Mouse (Mus musculus) adrenal gland, adult 2 months (tissue): ENCODE measurements around the gene Tmem266. TPM values are rescaled to one million over a fixed set of nuclear protein-coding genes. Genes with fewer than 3 reads are reported as not detected.
A peak's percentile ranks its signal among the peaks of the same experiment; 100 is the strongest.

Experiments used
- DNase-seq: peaks from one replicate; pipeline ENCODE4 v3.0.0; 2021
- long read RNA-seq: library from polyadenylated mRNA; stranded (forward); transcript quantifications from one replicate; pipeline ENCODE4 v2.0.0, GENCODE M21; 2021
- polyA plus RNA-seq: library from polyadenylated mRNA; depleted of rRNA; stranded (reverse); fragments of >200 nt; gene quantifications from 2 replicates; pipeline ENCODE4 v1.2.3, GENCODE M21; 2012; rRNA removed
- total RNA-seq, 2 experiments: library from RNA; stranded (reverse); gene quantifications; 2 replicates each; pipeline ENCODE4 v1.2.3; 2021

The Tmem266 gene
- total RNA-seq (1 to 10 TPM in 1 of 2 experiments, under 1 TPM in 1; 0.69 to 1.0 TPM), polyA plus RNA-seq (1.5 and 1.6 TPM in 2 replicates)
- long read RNA-seq = 0 reads

- peak; percentile 90 for DNase-seq
These were observed at the start of gene Tmem266, which contains the start of gene Nrg4 for GRCm38 (mm10) chr9:55326515-55327233. Gene Tmem266 (plus strand): TSS chr9:55326913. Gene Nrg4 (minus strand): TSS chr9:55326844.

- DNase-seq = peak; percentile 81
These were observed 49.2 kb upstream of the Tmem266 start for GRCm38 (mm10) chr9:55277562-55277961.

GRCm38 (mm10) chr9:55279114-55279825 lies 47.4 kb upstream of the Tmem266 start:
- no peak for DNase-seq

GRCm38 (mm10) chr9:55283516-55283915 lies 43.2 kb upstream of the Tmem266 start:
- peak; percentile 75 for DNase-seq

- DNase-seq = no peak
These were observed 41.5 kb upstream of the Tmem266 start for GRCm38 (mm10) chr9:55285197-55285596.

GRCm38 (mm10) chr9:55289475-55290198 lies 37.1 kb upstream of the Tmem266 start:
- DNase-seq = no peak

- no peak for DNase-seq
These were observed 34.7 kb upstream of the Tmem266 start for GRCm38 (mm10) chr9:55291966-55292365.

- DNase-seq = peak; percentile 48
These were observed 30.5 kb upstream of the Tmem266 start for GRCm38 (mm10) chr9:55296221-55296620.

- no peak for DNase-seq
These were observed 19.6 kb upstream of the Tmem266 start for GRCm38 (mm10) chr9:55307066-55307465.

- no peak for DNase-seq
These were observed 19.2 kb upstream of the Tmem266 start for GRCm38 (mm10) chr9:55307557-55307956.

GRCm38 (mm10) chr9:55308455-55308854 lies 18.3 kb upstream of the Tmem266 start:
- no peak for DNase-seq

GRCm38 (mm10) chr9:55311560-55311959 lies 15.2 kb upstream of the Tmem266 start:
- peak; percentile 76 for DNase-seq

- DNase-seq = no peak
These were observed 13.0 kb upstream of the Tmem266 start for GRCm38 (mm10) chr9:55313619-55314261.

- DNase-seq = no peak
These were observed 4.1 kb upstream of the Tmem266 start for GRCm38 (mm10) chr9:55322641-55323040.

GRCm38 (mm10) chr9:55324085-55324484 lies 2.6 kb upstream of the Tmem266 start:
- DNase-seq = no peak

- DNase-seq = no peak
These were observed 2.2 kb upstream of the Tmem266 start for GRCm38 (mm10) chr9:55324516-55324915.

GRCm38 (mm10) chr9:55325061-55325460 lies 1.7 kb upstream of the Tmem266 start:
- DNase-seq = no peak

- DNase-seq = no peak
These were observed 874 bp upstream of the Tmem266 start for GRCm38 (mm10) chr9:55325564-55326514.

GRCm38 (mm10) chr9:55327234-55327615 lies 512 bp downstream of the Tmem266 start:
- DNase-seq = no peak

- no peak for DNase-seq
These were observed 1.6 kb downstream of the Tmem266 start for GRCm38 (mm10) chr9:55328151-55328918.
